In genomic region chr7:78942544-78942943, GRCm38 (mm10) we compare ENCODE assay signal across 21 mouse cellular contexts. TPM values are rescaled to one million over a fixed set of nuclear protein-coding genes. Genes with fewer than 3 reads are reported as not detected.
DNase-seq lines count a peak whose midpoint lies in the region; ATAC-seq and TF ChIP-seq lines count a peak whose summit lies in the region.
"Had no signal": no experiment of that assay in that cellular context is flagged by ENCODE, and none has a peak within 500 bp of the region (broad histone marks: within the 10 kb centered on the region; RNA-seq: fewer than 3 reads in every experiment).

No protein-coding gene starts in this region.

- TF ChIP-seq CTCF in cerebellum, adult 2 months (IDR thresholded peaks at IDR 0.05; ENCODE audit: borderline replicate concordance, insufficient read depth, low read depth, low read length), result no peak

- H3K27me3 ChIP-seq in liver, embryonic 12.5 days (replicated peaks), result peaks cover 11% of the 10 kb centered on the region; the same call in 1 of the 2 replicates
- no peaks in the 10 kb centered on the region for H3K27me3 ChIP-seq in liver, embryonic 11.5 days (replicated peaks; ENCODE audit: control insufficient read depth, insufficient read depth, low read length)
- H3K27me3 ChIP-seq in liver, embryonic 16.5 days (ENCODE audit: control insufficient read depth, insufficient read depth, low read depth, low read length), result no peaks in the 10 kb centered on the region
- H3K27me3 ChIP-seq in cerebellum, adult 2 months (ENCODE audit: control insufficient read depth, insufficient read depth, low read length), result no peaks in the 10 kb centered on the region
- no peaks in the 10 kb centered on the region for H3K27me3 ChIP-seq in neural tube, embryonic 15.5 days (replicated peaks)
- H3K27me3 ChIP-seq: forebrain, embryonic 12.5 days; forebrain, embryonic 15.5 days; hindbrain, embryonic 12.5 days; hindbrain, embryonic 15.5 days had no signal

- peak; percentile 44; the same call in 1 of the 2 replicates for ATAC-seq in liver, embryonic 12.5 days
- no peak for ATAC-seq in liver, embryonic 11.5 days (replicated peaks; ENCODE audit: low FRiP score)
- peak; percentile 36 for ATAC-seq in erythroid progenitor cell, adult 5-6 weeks (replicated peaks; ENCODE audit: low FRiP score, poor library complexity, severe bottlenecking)
- peak; percentile 56; the same call in 1 of the 2 replicates for ATAC-seq in liver, embryonic 16.5 days (ENCODE audit: low read depth)
- ATAC-seq in megakaryocyte-erythroid progenitor cell, adult 5-6 weeks (replicated peaks; ENCODE audit: low FRiP score, low TSS enrichment, poor library complexity, severe bottlenecking), result peak; percentile 66
- ATAC-seq in neural tube, embryonic 15.5 days (ENCODE audit: low FRiP score), result no peak
- ATAC-seq: forebrain, embryonic 15.5 days; Patski had no signal

- no peak overlapping the region for H3K27ac ChIP-seq in liver, embryonic 12.5 days
- H3K27ac ChIP-seq in liver, embryonic 11.5 days (ENCODE audit: low read depth, low read length), result no peak overlapping the region
- H3K27ac ChIP-seq in liver, embryonic 16.5 days (ENCODE audit: low read length), result no peak overlapping the region
- no peak overlapping the region for H3K27ac ChIP-seq in cerebellum, adult 2 months (ENCODE audit: insufficient read depth, low read length)
- no peak overlapping the region for H3K27ac ChIP-seq in neural tube, embryonic 15.5 days (replicated peaks)
- H3K27ac ChIP-seq: forebrain, embryonic 12.5 days; forebrain, embryonic 15.5 days; heart, embryonic 10.5 days; hindbrain, embryonic 12.5 days; hindbrain, embryonic 15.5 days had no signal

- H3K4me2 ChIP-seq in liver, embryonic 12.5 days, result no peak overlapping the region
- H3K4me2 ChIP-seq in liver, embryonic 11.5 days, result no peak overlapping the region
- no peak overlapping the region for H3K4me2 ChIP-seq in liver, embryonic 16.5 days (ENCODE audit: low read depth, low read length)
- no peak overlapping the region for H3K4me2 ChIP-seq in neural tube, embryonic 15.5 days
- H3K4me2 ChIP-seq: forebrain, embryonic 12.5 days; forebrain, embryonic 15.5 days; hindbrain, embryonic 12.5 days; hindbrain, embryonic 15.5 days had no signal

- no peak overlapping the region for H3K9ac ChIP-seq in liver, embryonic 12.5 days
- no peak overlapping the region for H3K9ac ChIP-seq in liver, embryonic 11.5 days (ENCODE audit: low read depth, low read length)
- no peak overlapping the region for H3K9ac ChIP-seq in liver, embryonic 16.5 days (ENCODE audit: low read depth, low read length)
- no peak overlapping the region for H3K9ac ChIP-seq in neural tube, embryonic 15.5 days (replicated peaks)
- H3K9ac ChIP-seq: forebrain, embryonic 12.5 days; forebrain, embryonic 15.5 days; hindbrain, embryonic 12.5 days; hindbrain, embryonic 15.5 days had no signal

- no peak overlapping the region for H3K4me3 ChIP-seq in liver, embryonic 12.5 days
- no peak overlapping the region for H3K4me3 ChIP-seq in liver, embryonic 11.5 days (ENCODE audit: low read depth, low read length)
- H3K4me3 ChIP-seq in liver, embryonic 16.5 days (ENCODE audit: low read depth, low read length), result no peak overlapping the region
- no peak overlapping the region for H3K4me3 ChIP-seq in cerebellum, adult 2 months (replicated peaks; ENCODE audit: insufficient read depth, low read depth, low read length)
- no peak overlapping the region for H3K4me3 ChIP-seq in neural tube, embryonic 15.5 days (replicated peaks)
- H3K4me3 ChIP-seq: forebrain, embryonic 12.5 days; forebrain, embryonic 15.5 days; heart, embryonic 10.5 days; hindbrain, embryonic 12.5 days; hindbrain, embryonic 15.5 days had no signal

- no peaks in the 10 kb centered on the region for H3K9me3 ChIP-seq in liver, embryonic 12.5 days (replicated peaks)
- no peaks in the 10 kb centered on the region for H3K9me3 ChIP-seq in liver, embryonic 11.5 days (ENCODE audit: control insufficient read depth, low read length)
- H3K9me3 ChIP-seq in liver, embryonic 16.5 days (replicated peaks; ENCODE audit: control insufficient read depth, low read length), result no peaks in the 10 kb centered on the region
- no peaks in the 10 kb centered on the region for H3K9me3 ChIP-seq in neural tube, embryonic 15.5 days (replicated peaks)
- H3K9me3 ChIP-seq: forebrain, embryonic 12.5 days; forebrain, embryonic 15.5 days; heart, embryonic 10.5 days; hindbrain, embryonic 12.5 days; hindbrain, embryonic 15.5 days had no signal

- no peak for TF ChIP-seq POLR2A in cerebellum, adult 2 months (IDR thresholded peaks at IDR 0.05; ENCODE audit: borderline replicate concordance, insufficient read depth, low read length)

- DNase-seq in liver, embryonic 11.5 days (ENCODE audit: low spot score), result no peak
- DNase-seq in cerebellum, adult 2 months, result no peak
- no peak for DNase-seq in cerebellum, postnatal 25 days
- DNase-seq: adrenal gland, postnatal 10 days; adrenal gland, postnatal 36 days; cerebellum, adult 18-20 months; cerebellum, postnatal 10 days; gastrocnemius, postnatal 25 days; heart, adult 18-20 months had no signal

- H3K36me3 ChIP-seq in liver, embryonic 12.5 days, result no peaks in the 10 kb centered on the region
- H3K36me3 ChIP-seq in liver, embryonic 11.5 days (ENCODE audit: control insufficient read depth, insufficient read depth, low read length), result no peaks in the 10 kb centered on the region
- no peaks in the 10 kb centered on the region for H3K36me3 ChIP-seq in liver, embryonic 16.5 days (ENCODE audit: control insufficient read depth, insufficient read depth)
- H3K36me3 ChIP-seq in neural tube, embryonic 15.5 days, result no peaks in the 10 kb centered on the region
- H3K36me3 ChIP-seq: forebrain, embryonic 12.5 days; forebrain, embryonic 15.5 days; heart, embryonic 10.5 days; hindbrain, embryonic 12.5 days; hindbrain, embryonic 15.5 days had no signal

- WGBS in liver, embryonic 12.5 days (ENCODE audit: insufficient replicate concordance), result 52% methylated on average over 2 of the region's 2 CpGs
- 65% methylated on average over 2 of the region's 2 CpGs for WGBS in liver, embryonic 11.5 days
- WGBS in liver, embryonic 16.5 days (ENCODE audit: insufficient replicate concordance), result 28% methylated on average over 2 of the region's 2 CpGs
- WGBS in cerebellum, adult 2 months, result 93% methylated on average over 2 of the region's 2 CpGs
- WGBS in neural tube, embryonic 15.5 days, result 99% methylated on average over 2 of the region's 2 CpGs

- H3K4me1 ChIP-seq in liver, embryonic 12.5 days, result no peaks in the 10 kb centered on the region
- H3K4me1 ChIP-seq in liver, embryonic 11.5 days (replicated peaks; ENCODE audit: control insufficient read depth, insufficient read depth, low read length), result no peaks in the 10 kb centered on the region
- no peaks in the 10 kb centered on the region for H3K4me1 ChIP-seq in liver, embryonic 16.5 days (ENCODE audit: control insufficient read depth, low read depth, low read length)
- no peaks in the 10 kb centered on the region for H3K4me1 ChIP-seq in cerebellum, adult 2 months (ENCODE audit: control insufficient read depth, insufficient read depth, low read length)
- H3K4me1 ChIP-seq in neural tube, embryonic 15.5 days, result no peaks in the 10 kb centered on the region
- H3K4me1 ChIP-seq: forebrain, embryonic 15.5 days; heart, embryonic 10.5 days; hindbrain, embryonic 12.5 days; hindbrain, embryonic 15.5 days had no signal

RNA-seq across cellular contexts. Expression of gene Isg20, which starts 29.3 kb away (rescaled TPM):
- polyA plus RNA-seq in liver, embryonic 12.5 days (2016; fragmentation: Nextera tagmentation; extraction: Ambion mirVana), result 7.7 and 9.2 TPM in 2 replicates
- 3.7 and 5.8 TPM in 2 replicates for polyA plus RNA-seq in liver, embryonic 11.5 days (2014; fragmentation: Nextera tagmentation; extraction: Ambion mirVana)
- 649 and 766 TPM in 2 replicates for total RNA-seq in erythroid progenitor cell, adult 5-6 weeks (2015; ENCODE audit: low replicate concordance)
- total RNA-seq in erythroid progenitor cell, adult 5-6 weeks (2017; ENCODE audit: low replicate concordance), result 322 and 333 TPM in 2 replicates
- 129 and 138 TPM in 2 replicates for polyA plus RNA-seq in liver, embryonic 16.5 days (2015; fragmentation: Nextera tagmentation; extraction: Ambion mirVana)
- total RNA-seq in megakaryocyte-erythroid progenitor cell, adult 5-6 weeks (2014; fragmentation: Nextera tagmentation), result 140 and 149 TPM in 2 replicates
- total RNA-seq in megakaryocyte-erythroid progenitor cell, adult 5-6 weeks (2017), result 46.2 and 54.5 TPM in 2 replicates
- polyA plus RNA-seq in cerebellum, adult 2 months (2012; rRNA removed), result 1.8 and 3.0 TPM in 2 replicates
- 1.3 and 10.5 TPM in 2 replicates for polyA plus RNA-seq in neural tube, embryonic 15.5 days (2015; fragmentation: Nextera tagmentation; extraction: Ambion mirVana)
- polyA plus RNA-seq: embryonic facial prominence, embryonic 11.5 days had no signal

RNA-seq across cellular contexts. Expression of gene Aen, which starts 46.9 kb away (rescaled TPM):
- 36.5 and 38.3 TPM in 2 replicates for polyA plus RNA-seq in liver, embryonic 12.5 days (2016; fragmentation: Nextera tagmentation; extraction: Ambion mirVana)
- 50.8 and 55.3 TPM in 2 replicates for polyA plus RNA-seq in liver, embryonic 11.5 days (2014; fragmentation: Nextera tagmentation; extraction: Ambion mirVana)
- 5.9 and 6.5 TPM in 2 replicates for total RNA-seq in erythroid progenitor cell, adult 5-6 weeks (2015; ENCODE audit: low replicate concordance)
- 5.1 and 9.4 TPM in 2 replicates for total RNA-seq in erythroid progenitor cell, adult 5-6 weeks (2017; ENCODE audit: low replicate concordance)
- polyA plus RNA-seq in liver, embryonic 16.5 days (2015; fragmentation: Nextera tagmentation; extraction: Ambion mirVana), result 13.6 and 13.8 TPM in 2 replicates
- 77.3 and 78.2 TPM in 2 replicates for total RNA-seq in megakaryocyte-erythroid progenitor cell, adult 5-6 weeks (2014; fragmentation: Nextera tagmentation)
- 52.6 and 81.7 TPM in 2 replicates for total RNA-seq in megakaryocyte-erythroid progenitor cell, adult 5-6 weeks (2017)
- 23.7 and 27.2 TPM in 2 replicates for polyA plus RNA-seq in cerebellum, adult 2 months (2012; rRNA removed)
- polyA plus RNA-seq in neural tube, embryonic 15.5 days (2015; fragmentation: Nextera tagmentation; extraction: Ambion mirVana), result 55.7 and 58.6 TPM in 2 replicates

Comparison
In these comparisons a context has a peak if more than half of its experiments do, and no peak if none do; other contexts are left out.
1. ATAC-seq: peak in liver, embryonic 12.5 days (single experiment), erythroid progenitor cell, adult 5-6 weeks (single experiment), liver, embryonic 16.5 days (single experiment) and megakaryocyte-erythroid progenitor cell, adult 5-6 weeks (single experiment); none in liver, embryonic 11.5 days (single experiment) and neural tube, embryonic 15.5 days (single experiment).
2. RNA of gene Isg20, which starts 29.3 kb away (polyA plus RNA-seq): 129 to 138 TPM in liver, embryonic 16.5 days; 7.7 to 9.2 TPM in liver, embryonic 12.5 days, 3.7 to 5.8 TPM in liver, embryonic 11.5 days, 1.8 to 3.0 TPM in cerebellum, adult 2 months and 1.3 to 10.5 TPM in neural tube, embryonic 15.5 days; every median in the first group is over 10 times any median in the second.